Mouse (Mus musculus): Measurements from ENCODE around the gene Gimap9. TPM values are rescaled to one million over a fixed set of nuclear protein-coding genes. Genes with fewer than 3 reads are reported as not detected.

The Gimap9 gene
- polyA plus RNA-seq, 1 experiment from 2014 or later: 7.2 TPM

- H3K9ac ChIP-seq (ENCODE audit: low read depth, low read length): no peak overlapping the region
- H3K4me1 ChIP-seq (ENCODE audit: control insufficient read depth, low read depth, low read length): no peaks in the 10 kb centered on the region
- no peaks in the 10 kb centered on the region for H3K9me3 ChIP-seq (replicated peaks; ENCODE audit: control insufficient read depth, low read length)
- WGBS (ENCODE audit: insufficient replicate concordance): 61% methylated on average over 2 of the region's 2 CpGs
- H3K4me3 ChIP-seq (ENCODE audit: low read depth, low read length): no peak overlapping the region
- no peak for ATAC-seq (ENCODE audit: low read depth)
- H3K36me3 ChIP-seq (ENCODE audit: control insufficient read depth, insufficient read depth): no peaks in the 10 kb centered on the region
- H3K27ac ChIP-seq (ENCODE audit: low read length): no peak overlapping the region
- H3K4me2 ChIP-seq (ENCODE audit: low read depth, low read length): no peak overlapping the region
- no peaks in the 10 kb centered on the region for H3K27me3 ChIP-seq (ENCODE audit: control insufficient read depth, insufficient read depth, low read depth, low read length)
Measured at GRCm38 (mm10) chr6:48647611-48648010, 28.3 kb upstream of the Gimap9 start.

DNA sequence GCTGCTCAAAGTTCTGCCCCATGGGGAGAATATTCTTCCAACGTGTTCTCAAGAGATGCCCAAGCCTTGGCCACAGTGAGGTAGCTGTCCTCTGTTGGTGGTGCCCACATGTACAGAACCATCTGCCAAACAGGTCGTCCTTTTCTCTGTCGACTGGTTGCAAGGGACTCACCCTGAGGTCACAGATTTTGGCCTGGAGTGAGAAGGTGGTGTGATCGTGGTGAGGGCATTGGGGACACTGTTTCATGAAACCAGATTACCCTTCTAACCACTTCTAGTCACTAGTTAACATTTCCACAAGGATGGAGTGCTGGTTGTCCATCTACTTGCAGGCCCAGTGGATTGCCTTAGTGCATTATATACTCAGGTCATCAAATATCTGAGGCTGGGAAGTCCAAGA lies 27.1 kb upstream of the Gimap9 start:
- no peaks in the 10 kb centered on the region for H3K36me3 ChIP-seq (ENCODE audit: control insufficient read depth, insufficient read depth)
- H3K4me2 ChIP-seq (ENCODE audit: low read depth, low read length): no peak overlapping the region
- no peak overlapping the region for H3K4me3 ChIP-seq (ENCODE audit: low read depth, low read length)
- 66% methylated on average over 4 of the region's 4 CpGs for WGBS (ENCODE audit: insufficient replicate concordance)
- H3K9ac ChIP-seq (ENCODE audit: low read depth, low read length): no peak overlapping the region
- no peaks in the 10 kb centered on the region for H3K4me1 ChIP-seq (ENCODE audit: control insufficient read depth, low read depth, low read length)
- H3K27ac ChIP-seq (ENCODE audit: low read length): no peak overlapping the region
- no peak for ATAC-seq (ENCODE audit: low read depth)
- H3K9me3 ChIP-seq (replicated peaks; ENCODE audit: control insufficient read depth, low read length): no peaks in the 10 kb centered on the region
- H3K27me3 ChIP-seq (ENCODE audit: control insufficient read depth, insufficient read depth, low read depth, low read length): no peaks in the 10 kb centered on the region

- Histone ChIP-seq H3K9ac (ENCODE audit: low read depth, low read length) (no peak overlapping the region), H3K27me3 (ENCODE audit: control insufficient read depth, insufficient read depth, low read depth, low read length) (no peaks in the 10 kb centered on the region), H3K36me3 (ENCODE audit: control insufficient read depth, insufficient read depth) (no peaks in the 10 kb centered on the region), H3K9me3 (replicated peaks; ENCODE audit: control insufficient read depth, low read length) (no peaks in the 10 kb centered on the region), H3K27ac (ENCODE audit: low read length) (no peak overlapping the region), H3K4me1 (ENCODE audit: control insufficient read depth, low read depth, low read length) (no peaks in the 10 kb centered on the region), H3K4me2 (ENCODE audit: low read depth, low read length) (no peak overlapping the region), H3K4me3 (ENCODE audit: low read depth, low read length) (no peak overlapping the region)
- no peak for ATAC-seq (ENCODE audit: low read depth)
- 79% methylated on average over 9 of the region's 9 CpGs for WGBS (ENCODE audit: insufficient replicate concordance)
Measured at GRCm38 (mm10) chr6:48650041-48650440, 25.9 kb upstream of the Gimap9 start.

DNA sequence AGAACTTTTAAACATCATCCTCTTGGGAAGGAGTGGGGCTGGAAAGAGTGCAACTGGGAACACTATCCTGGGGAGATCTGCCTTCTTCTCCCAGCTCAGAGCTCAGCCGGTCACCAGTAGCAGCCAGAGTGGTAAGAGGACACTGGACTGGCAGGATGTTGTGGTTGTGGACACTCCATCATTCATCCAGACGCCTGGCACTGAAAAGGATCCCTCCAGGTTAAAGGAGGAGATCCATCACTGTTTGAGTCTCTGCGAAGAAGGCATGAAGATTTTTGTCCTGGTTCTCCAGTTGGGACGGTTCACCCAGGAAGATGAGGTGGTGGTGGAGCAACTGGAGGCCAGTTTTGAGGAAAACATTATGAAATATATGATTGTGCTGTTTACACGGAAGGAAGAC lies 17.2 kb upstream of the Gimap9 start:
- Histone ChIP-seq H3K27ac (ENCODE audit: low read length) (no peak overlapping the region), H3K36me3 (ENCODE audit: control insufficient read depth, insufficient read depth) (no peaks in the 10 kb centered on the region), H3K4me3 (ENCODE audit: low read depth, low read length) (no peak overlapping the region), H3K27me3 (ENCODE audit: control insufficient read depth, insufficient read depth, low read depth, low read length) (no peaks in the 10 kb centered on the region), H3K4me2 (ENCODE audit: low read depth, low read length) (no peak overlapping the region), H3K9me3 (replicated peaks; ENCODE audit: control insufficient read depth, low read length) (no peaks in the 10 kb centered on the region), H3K4me1 (ENCODE audit: control insufficient read depth, low read depth, low read length) (no peaks in the 10 kb centered on the region), H3K9ac (ENCODE audit: low read depth, low read length) (no peak overlapping the region)
- ATAC-seq (ENCODE audit: low read depth): no peak
- WGBS (ENCODE audit: insufficient replicate concordance): 58% methylated on average over 5 of the region's 5 CpGs

DNA sequence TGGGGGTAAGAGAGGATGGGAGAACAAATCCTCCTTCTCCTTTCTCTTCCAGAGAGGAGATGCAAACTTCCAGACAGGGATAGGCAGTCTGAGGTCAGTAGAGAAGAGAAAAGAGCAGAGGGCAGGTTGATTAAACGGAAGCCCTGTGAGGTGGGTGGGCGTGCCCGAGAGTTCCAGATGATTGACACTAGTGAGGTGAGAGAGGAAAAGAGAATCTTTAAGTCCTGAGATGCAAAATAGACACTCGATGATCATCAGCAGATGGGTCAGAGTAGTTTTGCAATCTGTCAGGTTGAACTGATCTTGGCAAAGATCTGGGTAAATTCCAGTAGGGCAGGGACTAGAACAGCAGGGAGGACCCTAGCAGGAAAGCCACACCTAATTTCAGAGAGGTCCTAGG lies 11.2 kb upstream of the Gimap9 start:
- no peaks in the 10 kb centered on the region for H3K9me3 ChIP-seq (replicated peaks; ENCODE audit: control insufficient read depth, low read length)
- H3K4me2 ChIP-seq (ENCODE audit: low read depth, low read length): no peak overlapping the region
- ATAC-seq (ENCODE audit: low read depth): no peak
- no peaks in the 10 kb centered on the region; the same call in none of the 2 replicates for H3K4me1 ChIP-seq (ENCODE audit: control insufficient read depth, low read depth, low read length)
- no peaks in the 10 kb centered on the region for H3K27me3 ChIP-seq (ENCODE audit: control insufficient read depth, insufficient read depth, low read depth, low read length)
- H3K9ac ChIP-seq (ENCODE audit: low read depth, low read length): no peak overlapping the region
- 49% methylated on average over 4 of the region's 4 CpGs for WGBS (ENCODE audit: insufficient replicate concordance)
- no peak overlapping the region for H3K4me3 ChIP-seq (ENCODE audit: low read depth, low read length)
- H3K36me3 ChIP-seq (ENCODE audit: control insufficient read depth, insufficient read depth): no peaks in the 10 kb centered on the region
- H3K27ac ChIP-seq (ENCODE audit: low read length): no peak overlapping the region

DNA sequence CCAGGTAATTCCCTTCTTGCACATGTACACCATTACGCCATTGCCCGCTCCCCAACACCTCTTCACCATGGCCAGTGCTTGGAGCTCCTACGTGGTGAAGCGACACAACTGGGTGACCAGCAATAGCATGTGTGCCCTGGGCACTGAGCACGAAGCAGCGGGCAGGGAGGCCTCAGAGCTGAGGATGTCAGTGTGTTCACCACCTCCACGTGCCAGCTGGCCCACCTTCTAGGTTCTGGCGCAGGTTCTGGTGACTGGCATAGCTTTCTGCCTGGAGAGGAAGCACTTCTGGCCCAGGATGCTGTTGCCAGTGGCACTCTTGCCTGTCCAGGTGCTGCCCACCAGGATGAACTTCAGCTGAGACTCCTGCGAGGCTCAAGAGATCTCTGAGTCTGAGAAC lies 10.5 kb upstream of the Gimap9 start:
- Histone ChIP-seq H3K4me2 (ENCODE audit: low read depth, low read length) (no peak overlapping the region), H3K9ac (ENCODE audit: low read depth, low read length) (no peak overlapping the region), H3K27me3 (ENCODE audit: control insufficient read depth, insufficient read depth, low read depth, low read length) (no peaks in the 10 kb centered on the region), H3K36me3 (ENCODE audit: control insufficient read depth, insufficient read depth) (no peaks in the 10 kb centered on the region), H3K9me3 (replicated peaks; ENCODE audit: control insufficient read depth, low read length) (no peaks in the 10 kb centered on the region), H3K4me1 (ENCODE audit: control insufficient read depth, low read depth, low read length) (no peaks in the 10 kb centered on the region; the same call in none of the 2 replicates), H3K4me3 (ENCODE audit: low read depth, low read length) (no peak overlapping the region), H3K27ac (ENCODE audit: low read length) (no peak overlapping the region)
- WGBS (ENCODE audit: insufficient replicate concordance): 77% methylated on average over 9 of the region's 9 CpGs
- ATAC-seq (ENCODE audit: low read depth): no peak

DNA sequence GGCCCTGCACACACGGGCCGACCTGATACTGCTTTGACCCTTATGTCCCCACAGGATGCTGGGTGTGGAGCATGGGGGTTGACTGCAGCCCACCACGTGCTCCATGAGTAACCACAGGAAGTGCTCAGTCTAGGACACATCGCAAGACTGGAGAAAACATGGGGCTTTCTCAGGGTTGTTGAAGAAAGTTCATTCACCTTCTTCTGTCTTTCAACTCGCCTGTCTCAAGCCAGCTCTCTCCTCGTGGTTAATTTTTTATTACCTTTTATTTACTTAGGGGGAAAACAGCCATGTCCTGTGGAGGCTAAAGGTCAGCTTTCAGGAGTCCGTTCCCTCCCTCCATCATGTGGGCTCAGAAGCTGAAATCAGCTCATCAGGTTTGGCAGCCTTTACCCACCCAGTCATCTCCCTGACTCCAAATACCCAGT lies 9.8 kb upstream of the Gimap9 start:
- peak overlapping the region; percentile 33; the same call in 1 of the 2 replicates for H3K27ac ChIP-seq (ENCODE audit: low read length)
- H3K36me3 ChIP-seq (ENCODE audit: control insufficient read depth, insufficient read depth): no peaks in the 10 kb centered on the region
- ATAC-seq (ENCODE audit: low read depth): peak; percentile 76
- WGBS (ENCODE audit: insufficient replicate concordance): 18% methylated on average over 7 of the region's 7 CpGs
- H3K4me3 ChIP-seq (ENCODE audit: low read depth, low read length): no peak overlapping the region
- no peaks in the 10 kb centered on the region for H3K27me3 ChIP-seq (ENCODE audit: control insufficient read depth, insufficient read depth, low read depth, low read length)
- peak overlapping the region; percentile 32; the same call in 1 of the 2 replicates for H3K4me2 ChIP-seq (ENCODE audit: low read depth, low read length)
- no peaks in the 10 kb centered on the region; the same call in none of the 2 replicates for H3K4me1 ChIP-seq (ENCODE audit: control insufficient read depth, low read depth, low read length)
- H3K9me3 ChIP-seq (replicated peaks; ENCODE audit: control insufficient read depth, low read length): no peaks in the 10 kb centered on the region
- H3K9ac ChIP-seq (ENCODE audit: low read depth, low read length): no peak overlapping the region

GRCm38 (mm10) chr6:48668022-48668421 lies 7.9 kb upstream of the Gimap9 start:
- no peaks in the 10 kb centered on the region for H3K27me3 ChIP-seq (ENCODE audit: control insufficient read depth, insufficient read depth, low read depth, low read length)
- no peaks in the 10 kb centered on the region for H3K36me3 ChIP-seq (ENCODE audit: control insufficient read depth, insufficient read depth)
- no peak overlapping the region for H3K4me2 ChIP-seq (ENCODE audit: low read depth, low read length)
- H3K9me3 ChIP-seq (replicated peaks; ENCODE audit: control insufficient read depth, low read length): no peaks in the 10 kb centered on the region
- H3K27ac ChIP-seq (ENCODE audit: low read length): no peak overlapping the region
- no peak overlapping the region for H3K9ac ChIP-seq (ENCODE audit: low read depth, low read length)
- no peak for ATAC-seq (ENCODE audit: low read depth)
- H3K4me3 ChIP-seq (ENCODE audit: low read depth, low read length): no peak overlapping the region
- H3K4me1 ChIP-seq (ENCODE audit: control insufficient read depth, low read depth, low read length): no peaks in the 10 kb centered on the region; the same call in none of the 2 replicates

DNA sequence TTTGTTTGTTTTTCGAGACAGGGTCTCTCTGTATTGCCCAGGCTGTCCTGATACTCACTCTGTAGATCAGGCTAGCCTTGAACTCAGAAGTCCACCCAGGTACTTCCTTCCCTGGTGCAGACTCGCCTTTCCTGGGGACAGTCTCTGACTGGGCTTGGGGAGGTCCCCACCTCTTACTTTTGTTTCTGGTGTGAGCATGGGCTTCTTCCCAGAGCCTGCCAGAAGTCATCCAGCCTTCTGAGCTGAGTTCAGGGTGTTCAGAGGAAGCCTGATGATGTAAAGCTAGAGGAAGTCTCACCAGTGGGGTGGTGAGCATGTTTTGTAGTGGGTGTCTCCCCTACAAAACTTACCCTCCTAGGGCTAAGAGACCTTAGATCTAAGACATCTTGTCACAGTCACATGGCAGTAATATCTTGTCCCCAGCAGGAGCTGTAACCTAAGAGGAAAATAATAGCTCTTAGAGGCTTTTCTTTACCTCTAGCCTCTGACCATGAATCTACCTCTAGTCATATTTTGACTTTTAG lies 6.4 kb upstream of the Gimap9 start:
- Histone ChIP-seq H3K9ac (ENCODE audit: low read depth, low read length) (no peak overlapping the region), H3K9me3 (replicated peaks; ENCODE audit: control insufficient read depth, low read length) (no peaks in the 10 kb centered on the region), H3K4me1 (ENCODE audit: control insufficient read depth, low read depth, low read length) (no peaks in the 10 kb centered on the region; the same call in none of the 2 replicates), H3K4me3 (ENCODE audit: low read depth, low read length) (no peak overlapping the region), H3K4me2 (ENCODE audit: low read depth, low read length) (no peak overlapping the region), H3K36me3 (ENCODE audit: control insufficient read depth, insufficient read depth) (no peaks in the 10 kb centered on the region), H3K27me3 (ENCODE audit: control insufficient read depth, insufficient read depth, low read depth, low read length) (no peaks in the 10 kb centered on the region), H3K27ac (ENCODE audit: low read length) (no peak overlapping the region)
- no peak for ATAC-seq (ENCODE audit: low read depth)
- WGBS (ENCODE audit: insufficient replicate concordance): 42% methylated on average over 2 of the region's 2 CpGs

All from liver, embryonic 16.5 days (tissue).